Mouse (Mus musculus) bone marrow macrophage, adult 2 months (primary cell): ENCODE data around the gene Smg9.

Experiments used
- CTCF ChIP-seq: IDR thresholded peaks from 2 replicates; pipeline ENCODE4 v1.5.1; 2012; ENCODE audit warnings: low read depth, mild to moderate bottlenecking, low read length, moderate library complexity
- POLR2A ChIP-seq: IDR thresholded peaks from 2 replicates; pipeline ENCODE4 v1.6.1; 2012; ENCODE audit warnings: mild to moderate bottlenecking, low read depth, low read length, borderline replicate concordance

- TF ChIP-seq POLR2A (no peak), CTCF (peak; percentile 64)
These were observed 36.2 kb upstream of the Smg9 start for GRCm38 (mm10) chr7:24363228-24363627.
